ENCODE assay signal across 10 mouse cellular contexts in the genomic region with DNA sequence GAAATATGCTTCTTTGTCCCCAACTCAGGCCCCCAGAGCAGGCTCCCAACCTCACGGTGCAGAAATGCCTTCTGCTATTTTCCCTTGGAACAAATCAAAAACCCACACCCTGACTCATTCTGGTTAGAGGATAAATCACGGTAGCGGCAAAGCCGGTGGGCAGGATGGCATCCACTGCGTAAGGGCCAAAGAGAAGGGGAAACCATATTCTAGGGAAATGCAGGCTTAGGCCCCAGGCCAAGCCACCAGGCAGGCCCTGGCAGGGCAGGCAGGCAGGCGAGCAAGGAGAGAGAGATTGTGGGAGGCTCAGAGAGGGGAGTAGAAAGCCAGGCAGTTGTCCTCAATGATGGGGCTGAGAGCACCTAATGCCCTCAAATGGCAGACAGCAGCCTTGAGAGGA. TPM values are rescaled to one million over a fixed set of nuclear protein-coding genes. Genes with fewer than 3 reads are reported as not detected.
A peak's percentile ranks its signal among the peaks of the same experiment; 100 is the strongest.
DNase-seq lines count a peak whose midpoint lies in the region; TF ChIP-seq lines count a peak whose summit lies in the region.
"Had no signal": no experiment of that assay in that cellular context is flagged by ENCODE, and none has a peak within 500 bp of the region (broad histone marks: within the 10 kb centered on the region; RNA-seq: fewer than 3 reads in every experiment).

No protein-coding gene starts in this region.

- H3K36me3 ChIP-seq in limb, embryonic 10.5 days = no peaks in the 10 kb centered on the region
- H3K36me3 ChIP-seq: midbrain, embryonic 13.5 days had no signal

- WGBS in limb, embryonic 10.5 days = 86% methylated on average over 6 of the region's 6 CpGs

- H3K27me3 ChIP-seq in limb, embryonic 10.5 days (ENCODE audit: low read depth, poor library complexity, severe bottlenecking) = no peaks in the 10 kb centered on the region
- H3K27me3 ChIP-seq: midbrain, embryonic 13.5 days had no signal

- peak in 1 of 2 experiments; percentile 29 for DNase-seq in layer of hippocampus, adult 2 months (ENCODE audit: low spot score in 2 of 2)
- DNase-seq in layer of hippocampus, adult 9-10 months (ENCODE audit: low spot score) = no peak
- DNase-seq in 3T3-L1 (ENCODE audit: low read depth, low spot score) (peak; percentile 37), NIH3T3 (ENCODE audit: low read depth) (peak; percentile 65)
- DNase-seq in limb, embryonic 10.5 days (ENCODE audit: low spot score) = no peak
- no peak for DNase-seq in gastrocnemius, postnatal 25 days
- DNase-seq in heart, postnatal 10 days = no peak
- DNase-seq: kidney, postnatal 14 days had no signal

- H3K4me1 ChIP-seq in limb, embryonic 10.5 days = peaks cover 37% of the 10 kb centered on the region

- no peak for TF ChIP-seq CTCF in layer of hippocampus, adult 2 months (conservative IDR thresholded peaks at IDR 0.05)

- intact Hi-C loops in heart, postnatal 10 days (cut with DNase I) = no loop called here

- H3K27ac ChIP-seq in layer of hippocampus, adult 2 months = peak overlapping the region; percentile 64
- peak overlapping the region; percentile 54; the same call in 1 of the 2 replicates for H3K27ac ChIP-seq in limb, embryonic 10.5 days
- H3K27ac ChIP-seq: macrophage; midbrain, embryonic 13.5 days had no signal

- no peak overlapping the region for H3K4me3 ChIP-seq in layer of hippocampus, adult 2 months
- no peak overlapping the region for H3K4me3 ChIP-seq in limb, embryonic 10.5 days
- H3K4me3 ChIP-seq: midbrain, embryonic 13.5 days had no signal

- H3K9me3 ChIP-seq in limb, embryonic 10.5 days (replicated peaks) = no peaks in the 10 kb centered on the region
- H3K9me3 ChIP-seq: midbrain, embryonic 13.5 days had no signal

RNA-seq across cellular contexts. Expression of a gene that starts 34.7 kb away (rescaled TPM):
- 1 to 10 TPM; 4.5 to 5.3 TPM for total RNA-seq in layer of hippocampus, adult 2 months (2021)
- 0.45 and 2.2 TPM in 2 replicates for polyA plus RNA-seq in limb, embryonic 10.5 days (2016; fragmentation: Nextera tagmentation; extraction: Ambion mirVana)
- 1 to 10 TPM; 3.3 to 4.8 TPM for total RNA-seq in gastrocnemius, postnatal 25 days (2021)
- total RNA-seq in heart, postnatal 10 days (2021) = 1 to 10 TPM; 1.4 to 1.5 TPM
- polyA plus RNA-seq: macrophage had no signal

Comparison
In these comparisons a context has a peak if more than half of its experiments do, and no peak if none do; other contexts are left out.
1. DNase-seq: peak in 3T3-L1 (single experiment) and NIH3T3 (single experiment); none in layer of hippocampus, adult 9-10 months (single experiment), limb, embryonic 10.5 days (single experiment), gastrocnemius, postnatal 25 days (single experiment) and heart, postnatal 10 days (0 of 2).